Mouse (Mus musculus) kidney, embryonic 16.5 days (tissue): Measurements from ENCODE around the gene Psmc3. TPM values are rescaled to one million over a fixed set of nuclear protein-coding genes. Genes with fewer than 3 reads are reported as not detected.

Experiments used
- ATAC-seq: fragments of 200-750 bp; cut with Nextera tagmentation; 2 replicates; pipeline ENCODE4 v1.8.0; 2017; ENCODE audit warnings: moderate TSS enrichment; ENCODE audit not compliant: low FRiP score, low TSS enrichment
- H3K27ac ChIP-seq: fragments of 300-500 bp; sonication (generic); 2 replicates; pipeline ENCODE4 v1.5.1; 2014; ENCODE audit warnings: low read length
- H3K27me3 ChIP-seq: fragments of 300-500 bp; sonication (generic); 2 replicates; pipeline ENCODE4 v1.6.1; 2014; ENCODE audit warnings: low read length, control low read depth, mixed read lengths; ENCODE audit not compliant: insufficient read depth
- H3K36me3 ChIP-seq: fragments of 300-500 bp; sonication (generic); 2 replicates; pipeline ENCODE4 v1.6.1; 2014; ENCODE audit warnings: low read length, control low read depth, mixed read lengths; ENCODE audit not compliant: insufficient read depth
- H3K4me1 ChIP-seq: fragments of 300-500 bp; sonication (generic); 2 replicates; pipeline ENCODE4 v1.6.1; 2014; ENCODE audit warnings: low read length, control low read depth, mixed read lengths; ENCODE audit not compliant: insufficient read depth
- H3K4me2 ChIP-seq: fragments of 300-500 bp; sonication (generic); replicated peaks from 2 replicates; pipeline ENCODE4 v1.6.1; 2014; ENCODE audit warnings: low read depth, low read length
- H3K4me3 ChIP-seq: fragments of 300-500 bp; sonication (generic); 2 replicates; pipeline ENCODE4 v1.5.1; 2014; ENCODE audit warnings: mild to moderate bottlenecking, low read length
- H3K9ac ChIP-seq: fragments of 300-500 bp; sonication (generic); replicated peaks from 2 replicates; pipeline ENCODE4 v1.6.1; 2014; ENCODE audit warnings: low read length
- H3K9me3 ChIP-seq: fragments of 300-500 bp; sonication (generic); 2 replicates; pipeline ENCODE4 v1.6.1; 2016; ENCODE audit warnings: low read length, control low read depth
- WGBS: fragments of 180-500 bp; shearing (Covaris S2); extraction: QIAGEN DNeasy Blood & Tissue Kit; methylation state at CpG from one replicate; pipeline ENCODE4 v1.1.7; 2014; 5-methylcytosine and 5-hydroxymethylcytosine counted together
- polyA plus RNA-seq: library from polyadenylated mRNA; unstranded; fragments of >200 nt; fragmentation: Nextera tagmentation; extraction: Ambion mirVana; gene quantifications from 2 replicates; pipeline ENCODE4 v1.2.1, GENCODE M21; 2015

The Psmc3 gene
- polyA plus RNA-seq, 1 experiment from 2014 or later: 357 TPM

DNA sequence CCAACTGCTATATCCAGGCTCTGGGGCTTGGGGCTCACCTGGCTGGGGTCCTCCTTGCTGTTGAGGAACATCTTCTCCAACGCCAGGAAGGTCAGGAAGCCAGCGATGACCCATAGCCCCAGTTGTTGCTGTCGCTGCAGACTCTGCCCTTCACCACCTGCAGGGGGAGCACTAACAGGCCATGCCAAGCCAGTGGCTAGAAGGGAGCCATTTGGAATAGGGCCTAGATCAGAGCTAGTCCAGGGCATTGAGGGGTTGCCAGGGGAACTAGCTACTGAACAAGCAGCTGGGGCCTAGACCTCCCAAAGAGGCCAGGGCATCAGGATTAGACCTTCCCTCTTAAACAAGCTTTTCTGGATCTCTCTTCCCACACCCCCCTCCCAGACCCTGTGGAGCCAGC is 11.7 kb downstream of the Psmc3 start:
- no peak overlapping the region for H3K9ac ChIP-seq
- H3K4me3 ChIP-seq: no peak overlapping the region
- peaks cover 17% of the 10 kb centered on the region for H3K4me1 ChIP-seq
- no peak overlapping the region for H3K4me2 ChIP-seq
- no peak for ATAC-seq
- no peaks in the 10 kb centered on the region for H3K27me3 ChIP-seq
- peaks cover 50% of the 10 kb centered on the region for H3K36me3 ChIP-seq
- H3K27ac ChIP-seq: no peak overlapping the region
- no peaks in the 10 kb centered on the region for H3K9me3 ChIP-seq
- 46% methylated on average over 3 of the region's 3 CpGs for WGBS

DNA sequence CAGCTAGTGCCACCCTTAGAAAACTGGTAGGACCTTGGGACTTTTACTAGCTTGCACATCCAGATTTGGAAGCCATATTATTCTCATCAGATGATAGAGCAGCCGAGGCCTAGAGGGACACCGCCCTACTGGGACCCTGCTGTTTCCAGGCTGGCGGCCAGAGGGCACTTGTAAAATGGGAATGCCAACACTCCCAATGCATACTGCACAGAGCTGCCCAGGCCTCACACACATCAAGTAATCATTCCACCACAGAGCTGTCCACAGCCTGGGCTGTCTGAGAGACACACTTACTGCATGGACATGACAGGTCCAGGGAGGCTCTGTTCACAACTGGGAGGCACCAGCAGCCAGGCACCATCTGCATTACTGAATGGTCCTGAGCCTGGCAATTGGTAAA is 12.6 kb downstream of the Psmc3 start:
- Histone ChIP-seq H3K4me3 (no peak overlapping the region), H3K9me3 (no peaks in the 10 kb centered on the region), H3K27ac (no peak overlapping the region), H3K4me1 (peaks cover 24% of the 10 kb centered on the region), H3K36me3 (peaks cover 45% of the 10 kb centered on the region), H3K4me2 (no peak overlapping the region), H3K27me3 (no peaks in the 10 kb centered on the region), H3K9ac (no peak overlapping the region)
- ATAC-seq: no peak
- 89% methylated on average over 3 of the region's 3 CpGs for WGBS

DNA sequence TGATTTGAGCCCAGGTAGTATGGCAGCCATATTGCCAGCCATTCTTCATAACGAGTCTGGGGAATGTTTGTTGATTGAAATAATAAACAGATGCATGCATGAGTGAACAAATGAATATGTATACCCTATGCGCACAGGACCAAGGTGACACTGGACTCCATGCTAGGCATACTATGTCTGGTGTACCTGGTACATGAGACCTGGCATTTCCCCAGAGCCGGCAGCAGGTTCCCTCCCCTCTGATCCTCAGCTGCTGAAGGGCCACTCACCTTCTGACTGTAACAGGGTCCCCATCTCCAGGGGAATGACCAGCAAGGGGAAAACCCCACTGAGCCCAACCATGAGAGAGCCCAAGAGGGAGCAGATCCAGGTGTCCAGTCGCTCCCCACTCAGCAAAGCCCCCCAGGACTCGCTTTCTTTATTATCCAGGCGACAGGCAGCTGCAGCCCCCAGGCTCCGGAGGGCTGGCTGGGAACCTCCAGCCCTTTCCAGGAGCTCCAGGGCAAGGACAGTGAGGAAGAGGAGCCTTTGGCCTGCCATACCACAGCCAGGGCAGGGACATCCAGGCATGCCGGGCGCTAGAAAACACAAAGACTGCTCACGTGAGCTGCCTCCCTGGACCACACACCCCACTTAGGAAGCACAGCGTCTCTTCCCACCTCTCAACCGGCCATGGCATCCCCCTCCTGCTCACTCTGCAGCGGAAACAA is 14.5 kb downstream of the Psmc3 start:
- no peak overlapping the region for H3K27ac ChIP-seq

DNA sequence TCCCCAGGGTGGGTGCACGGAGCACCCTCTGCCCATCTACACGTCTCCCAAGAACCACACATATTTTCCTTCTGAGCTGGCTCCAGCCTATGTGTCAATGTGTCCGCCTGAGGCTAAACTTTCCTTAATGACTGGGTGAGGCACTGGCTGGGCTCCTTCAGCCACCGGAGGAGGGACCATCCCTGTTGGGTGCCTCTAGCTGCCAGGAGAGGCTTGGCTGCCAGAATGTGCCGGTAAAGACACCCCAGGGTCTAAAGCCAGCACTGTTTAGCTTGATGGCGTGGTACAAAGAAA is 15.0 kb downstream of the Psmc3 start:
- peak overlapping the region; percentile 81 for H3K9ac ChIP-seq
- WGBS: 48% methylated on average over 6 of the region's 6 CpGs
- H3K27me3 ChIP-seq: no peaks in the 10 kb centered on the region

More for the DNA sequence above, 14.5 kb downstream of the Psmc3 start:
- 50% methylated on average over 13 of the region's 13 CpGs for WGBS
- no peaks in the 10 kb centered on the region for H3K9me3 ChIP-seq
- ATAC-seq: no peak
- H3K36me3 ChIP-seq: peaks cover 28% of the 10 kb centered on the region
- H3K4me1 ChIP-seq: peaks cover 20% of the 10 kb centered on the region
- peak overlapping the region; percentile 92 for H3K4me2 ChIP-seq
- peak overlapping the region; percentile 81 for H3K9ac ChIP-seq
- peak overlapping the region; percentile 74 for H3K4me3 ChIP-seq
- no peaks in the 10 kb centered on the region for H3K27me3 ChIP-seq

DNA sequence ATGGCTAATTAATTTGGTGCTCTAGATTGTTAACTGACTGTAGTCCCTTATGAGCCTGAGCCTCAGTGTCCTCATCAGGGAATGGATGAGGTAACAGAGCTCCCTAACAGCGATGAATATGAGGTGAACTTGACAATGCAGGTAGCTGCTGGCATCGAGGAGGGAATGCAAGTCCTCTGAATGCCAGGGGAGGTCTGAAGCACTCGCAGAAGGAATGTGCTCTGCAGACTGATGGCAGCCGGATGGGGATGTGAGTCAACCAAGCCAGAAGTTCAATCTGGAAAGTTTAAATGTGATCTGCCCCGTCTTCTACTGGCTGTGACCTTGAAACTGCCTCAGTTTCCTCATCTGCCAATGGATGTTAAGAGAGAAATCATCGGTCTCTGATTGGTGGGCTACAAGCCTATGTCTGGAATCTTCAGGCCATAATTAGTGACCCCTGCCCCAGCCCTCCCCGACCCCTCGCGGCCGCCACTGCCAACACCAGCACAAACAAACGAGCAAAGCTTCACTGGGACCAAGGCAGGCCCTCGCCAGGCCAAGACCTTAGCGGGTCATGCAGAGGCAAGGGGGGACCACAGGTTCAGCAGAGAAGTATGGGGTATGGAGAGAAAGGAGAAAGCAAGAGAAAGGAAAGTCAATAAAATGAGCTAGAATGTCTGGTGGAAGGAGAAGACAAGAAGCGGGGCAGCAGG is 15.6 kb downstream of the Psmc3 start:
- Histone ChIP-seq H3K27ac (peak overlapping the region; percentile 78), H3K27me3 (no peaks in the 10 kb centered on the region), H3K9me3 (no peaks in the 10 kb centered on the region), H3K36me3 (0 out of 2 replicates have a peak, but pooled peaks cover 17% of the 10 kb centered on the region), H3K9ac (peak overlapping the region; percentile 81), H3K4me3 (peak overlapping the region; percentile 74), H3K4me2 (peak overlapping the region; percentile 92), H3K4me1 (peaks cover 20% of the 10 kb centered on the region)
- WGBS: 5% methylated on average over 14 of the region's 14 CpGs
- ATAC-seq: peak; percentile 4

More for the DNA sequence above, 15.0 kb downstream of the Psmc3 start:
- no peak for ATAC-seq
- H3K36me3 ChIP-seq: peaks cover 23% of the 10 kb centered on the region
- H3K9me3 ChIP-seq: no peaks in the 10 kb centered on the region
- H3K4me3 ChIP-seq: peak overlapping the region; percentile 74
- H3K4me2 ChIP-seq: peak overlapping the region; percentile 92
- peaks cover 20% of the 10 kb centered on the region for H3K4me1 ChIP-seq
- H3K27ac ChIP-seq: no peak overlapping the region

DNA sequence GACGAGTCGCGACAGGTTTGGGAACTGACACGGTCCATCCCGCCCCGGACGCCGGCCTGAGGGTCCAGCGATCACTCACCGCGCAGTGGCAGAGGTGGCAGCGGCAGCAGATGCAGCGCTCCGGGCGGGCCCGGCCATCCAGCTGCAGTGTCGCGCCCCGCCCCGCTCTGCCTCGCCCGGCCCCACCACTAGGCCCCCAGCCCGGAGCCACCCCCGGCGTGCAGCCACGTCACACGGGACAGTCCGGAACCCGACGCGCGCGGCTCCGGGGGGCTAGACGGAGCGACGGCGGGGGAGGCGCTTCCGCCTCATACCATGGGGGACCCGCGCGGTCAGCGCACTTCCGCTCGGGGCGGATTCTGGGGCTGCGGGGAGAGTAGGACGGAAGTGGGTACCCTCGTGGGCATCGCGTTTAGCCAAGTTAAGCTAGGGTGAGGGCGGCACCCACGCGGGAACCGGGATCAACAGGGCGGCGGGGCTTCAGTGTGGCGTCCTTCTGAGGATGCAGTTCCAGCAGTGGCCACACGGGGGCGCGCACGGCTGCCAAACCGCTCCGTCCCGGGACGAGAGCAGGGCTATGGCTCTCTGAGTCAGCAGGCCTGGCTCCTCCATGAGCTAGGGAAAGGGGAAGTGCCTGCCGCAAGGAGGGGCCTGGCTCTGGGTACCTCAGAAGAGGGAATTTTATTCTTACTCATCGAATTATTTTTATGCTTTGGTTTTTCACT is 16.4 kb downstream of the Psmc3 start, which contains the start of gene Slc39a13:
Gene Slc39a13, minus strand, starts transcription at position 342 of the 725 bp plus-strand sequence.
- Histone ChIP-seq H3K9me3 (no peaks in the 10 kb centered on the region), H3K4me1 (peaks cover 20% of the 10 kb centered on the region), H3K27ac (peak within 1 kb of the TSS; percentile 78), H3K27me3 (no peaks in the 10 kb centered on the region), H3K36me3 (0 out of 2 replicates have a peak, but pooled peaks cover 11% of the 10 kb centered on the region), H3K4me3 (peak within 1 kb of the TSS; percentile 74), H3K9ac (peak within 1 kb of the TSS; percentile 81), H3K4me2 (peak within 1 kb of the TSS; percentile 92)
- ATAC-seq: peak; percentile 98
- WGBS: under 1% methylated on average over 66 of the region's 69 CpGs

DNA sequence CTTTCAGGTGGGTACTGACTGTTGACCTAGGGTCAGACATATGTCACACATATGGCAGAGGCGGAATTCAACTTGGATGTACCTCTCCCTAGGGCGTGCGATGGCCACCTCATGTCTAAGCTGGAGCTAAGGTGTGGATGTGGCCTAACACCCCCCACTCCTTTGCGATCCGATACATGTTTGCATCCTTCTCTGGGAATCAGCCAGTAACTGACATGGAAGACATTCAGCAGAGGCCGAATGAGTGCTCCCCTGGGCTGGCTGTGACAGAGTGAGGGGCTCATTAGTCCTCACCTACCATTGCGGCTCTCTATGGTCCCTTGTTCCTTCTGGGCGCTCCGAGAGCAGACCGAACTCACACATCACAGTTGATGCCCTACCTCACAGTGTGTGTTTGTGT is 17.2 kb downstream of the Psmc3 start:
- peak overlapping the region; percentile 74 for H3K4me3 ChIP-seq
- peaks cover 20% of the 10 kb centered on the region for H3K4me1 ChIP-seq
- H3K9me3 ChIP-seq: no peaks in the 10 kb centered on the region
- peak overlapping the region; percentile 78 for H3K27ac ChIP-seq
- ATAC-seq: no peak
- peak overlapping the region; percentile 81 for H3K9ac ChIP-seq
- H3K36me3 ChIP-seq: 0 out of 2 replicates have a peak, but pooled peaks cover 11% of the 10 kb centered on the region
- no peaks in the 10 kb centered on the region for H3K27me3 ChIP-seq
- H3K4me2 ChIP-seq: peak overlapping the region; percentile 92
- WGBS: 87% methylated on average over 10 of the region's 10 CpGs

DNA sequence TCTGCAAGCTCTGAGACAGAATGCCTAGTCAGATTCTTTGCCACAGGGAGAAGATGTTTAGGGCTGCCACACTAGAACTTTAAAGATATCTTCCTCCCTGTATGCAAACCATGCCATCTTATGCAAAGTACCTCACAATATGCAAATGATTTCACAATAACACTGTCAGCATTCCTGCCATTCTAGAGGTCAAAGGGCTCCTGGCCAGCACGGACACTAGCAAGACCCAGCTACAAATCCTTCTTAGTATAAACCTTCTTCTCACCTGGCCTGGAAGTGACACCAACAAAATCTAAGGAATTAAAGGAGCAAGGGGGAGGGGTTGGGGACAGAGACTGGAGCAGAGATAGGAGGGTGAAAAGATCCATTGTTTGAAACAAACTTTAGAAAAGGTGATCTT is 18.3 kb downstream of the Psmc3 start:
- Histone ChIP-seq H3K4me3 (no peak overlapping the region), H3K36me3 (0 out of 2 replicates have a peak, but pooled peaks cover 1% of the 10 kb centered on the region), H3K9ac (no peak overlapping the region), H3K9me3 (no peaks in the 10 kb centered on the region), H3K4me1 (peaks cover 20% of the 10 kb centered on the region), H3K4me2 (no peak overlapping the region), H3K27ac (no peak overlapping the region), H3K27me3 (no peaks in the 10 kb centered on the region)
- 14% methylated on average over 1 of the region's 1 CpGs for WGBS
- ATAC-seq: no peak

DNA sequence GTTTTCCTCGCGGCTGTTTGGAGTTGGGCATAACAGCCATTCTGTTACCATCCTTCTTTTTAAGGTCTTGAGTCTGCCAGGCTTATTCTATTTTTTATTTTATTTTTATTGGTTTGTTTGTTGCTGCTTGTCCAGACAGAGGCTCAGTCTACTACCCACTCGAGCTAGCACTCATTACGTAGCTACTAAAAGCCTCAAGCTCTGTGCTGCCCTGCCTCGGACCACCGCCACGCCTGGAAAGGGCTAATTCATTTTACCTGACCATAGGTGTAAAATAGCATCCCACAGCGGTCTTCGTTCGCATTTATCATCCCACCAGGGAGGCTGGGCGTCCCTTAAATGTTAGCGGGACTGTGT is 24.1 kb downstream of the Psmc3 start:
- WGBS: 17% methylated on average over 12 of the region's 12 CpGs
- Histone ChIP-seq H3K9ac (peak overlapping the region; percentile 71; the same call in 1 of the 2 replicates), H3K4me3 (peak overlapping the region; percentile 55), H3K4me2 (peak overlapping the region; percentile 86), H3K27me3 (no peaks in the 10 kb centered on the region), H3K9me3 (no peaks in the 10 kb centered on the region), H3K27ac (no peak overlapping the region), H3K36me3 (no peaks in the 10 kb centered on the region), H3K4me1 (peaks cover 4% of the 10 kb centered on the region; the same call in 1 of the 2 replicates)
- no peak for ATAC-seq
